Mouse (Mus musculus): ENCODE measurements at regions not wholly inside any gene's neighbourhood (a gene's known extent, or its start where the extent isn't known, plus 50 kb on each side); places are given as distances from the start of the nearest gene placed in this dataset.

- TF ChIP-seq POLR2A (IDR thresholded peaks at IDR 0.05; ENCODE audit: low read depth, low read length), result no peak
- no peak for TF ChIP-seq CTCF (IDR thresholded peaks at IDR 0.05; ENCODE audit: borderline replicate concordance, insufficient read depth, low read length)
Measured at GRCm38 (mm10) chr19:56655330-56655729, 66.7 kb upstream of the Adrb1 start.

Measured in embryonic fibroblast, embryonic 13.5 days (primary cell).